ENCODE assay signal across 26 mouse cellular contexts in the genomic region with DNA sequence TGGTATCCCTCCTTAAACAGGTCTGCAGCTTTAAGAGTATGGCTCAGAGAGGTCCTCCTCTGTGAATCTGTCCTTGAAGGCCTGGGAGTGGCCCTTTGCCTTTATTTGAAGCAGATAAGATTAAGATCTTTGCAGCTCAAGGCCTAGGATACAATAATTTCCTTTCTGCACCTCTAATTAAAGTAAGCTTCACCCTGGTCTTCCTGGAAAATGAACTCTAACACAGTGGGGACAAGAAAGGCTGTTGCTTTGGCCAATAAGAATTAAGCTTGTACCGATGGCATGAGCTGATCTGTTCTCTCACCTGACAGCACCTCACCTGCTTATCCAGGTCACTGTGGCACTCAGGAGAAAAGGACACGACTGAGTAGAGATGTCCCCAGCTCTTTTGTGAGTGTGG. TPM values are rescaled to one million over a fixed set of nuclear protein-coding genes. Genes with fewer than 3 reads are reported as not detected.
"Had no signal": no experiment of that assay in that cellular context is flagged by ENCODE, and none has a peak within 500 bp of the region (broad histone marks: within the 10 kb centered on the region; RNA-seq: fewer than 3 reads in every experiment).

No protein-coding gene starts in this region.

- H3K4me3 ChIP-seq: limb, embryonic 10.5 days; limb, embryonic 13.5 days; liver, embryonic 12.5 days; liver, embryonic 15.5 days; lung, embryonic 15.5 days; midbrain, embryonic 12.5 days; myocyte; neural tube, embryonic 13.5 days; stomach, embryonic 15.5 days had no signal

- H3K4me2 ChIP-seq: limb, embryonic 13.5 days; liver, embryonic 12.5 days; liver, embryonic 15.5 days; lung, embryonic 15.5 days; midbrain, embryonic 12.5 days; neural tube, embryonic 13.5 days; stomach, embryonic 15.5 days had no signal

- H3K27me3 ChIP-seq: limb, embryonic 13.5 days; liver, embryonic 12.5 days; liver, embryonic 15.5 days; lung, embryonic 15.5 days; midbrain, embryonic 12.5 days; neural tube, embryonic 13.5 days; stomach, embryonic 15.5 days had no signal

- H3K9me3 ChIP-seq: limb, embryonic 10.5 days; limb, embryonic 13.5 days; liver, embryonic 12.5 days; liver, embryonic 15.5 days; lung, embryonic 15.5 days; midbrain, embryonic 12.5 days; neural tube, embryonic 13.5 days; stomach, embryonic 15.5 days had no signal

- ATAC-seq: hindbrain, postnatal 0 days; inflammation-experienced regulatory T-cells, adult 6 months; liver, embryonic 12.5 days; midbrain, embryonic 16.5 days had no signal

- H3K4me1 ChIP-seq: midbrain, embryonic 12.5 days; neural tube, embryonic 13.5 days; stomach, embryonic 15.5 days had no signal

- H3K27ac ChIP-seq: hindbrain, postnatal 0 days; kidney, postnatal 0 days; limb, embryonic 10.5 days; limb, embryonic 13.5 days; liver, embryonic 12.5 days; liver, embryonic 15.5 days; lung, embryonic 15.5 days; midbrain, embryonic 12.5 days; neural tube, embryonic 13.5 days; stomach, embryonic 15.5 days had no signal

- H3K36me3 ChIP-seq: limb, embryonic 10.5 days; limb, embryonic 13.5 days; liver, embryonic 12.5 days; liver, embryonic 15.5 days; lung, embryonic 15.5 days; midbrain, embryonic 12.5 days; neural tube, embryonic 13.5 days; stomach, embryonic 15.5 days had no signal

- DNase-seq: kidney, adult 2 months; kidney, postnatal 36 days; liver; lung, adult 18-20 months; lung, postnatal 14 days; lung, postnatal 4 days; thymus, adult 18-20 months; thymus, postnatal 14 days had no signal

- H3K9ac ChIP-seq: limb, embryonic 13.5 days; liver, embryonic 12.5 days; liver, embryonic 15.5 days; lung, embryonic 15.5 days; midbrain, embryonic 12.5 days; neural tube, embryonic 13.5 days; stomach, embryonic 15.5 days had no signal

RNA-seq across cellular contexts. Expression of gene Acta2, which starts 44.5 kb away (rescaled TPM):
- total RNA-seq: megakaryocyte-erythroid progenitor cell, adult 5-6 weeks; monocyte, adult 5-6 weeks had no signal

RNA-seq across cellular contexts. Expression of gene Ankrd22, which starts 45.0 kb away (rescaled TPM):
- total RNA-seq: hindbrain, postnatal 0 days; layer of hippocampus, adult 18-20 months; layer of hippocampus, postnatal 14 days; megakaryocyte-erythroid progenitor cell, adult 5-6 weeks; monocyte, adult 5-6 weeks had no signal
- polyA plus RNA-seq: hindbrain, postnatal 0 days; inflammation-experienced regulatory T-cells, adult 6 months; kidney, adult 2 months; kidney, embryonic 14.5 days; liver, embryonic 12.5 days; midbrain, embryonic 12.5 days; midbrain, embryonic 16.5 days; neural tube, embryonic 13.5 days had no signal
